Mouse (Mus musculus) lung, embryonic 15.5 days (tissue): ENCODE results near the gene Pacrg. TPM values are rescaled to one million over a fixed set of nuclear protein-coding genes. Genes with fewer than 3 reads are reported as not detected.

Source experiments
- ATAC-seq: fragments of 200-750 bp; cut with Nextera tagmentation; 2 replicates; pipeline ENCODE4 v1.8.0; 2017; ENCODE audit warnings: moderate number of reproducible peaks, borderline replicate concordance; ENCODE audit not compliant: low FRiP score, low TSS enrichment; ENCODE audit errors: extremely low read depth
- H3K27ac ChIP-seq: fragments of 300-500 bp; sonication (generic); 2 replicates; pipeline ENCODE4 v1.5.1; 2015; ENCODE audit warnings: moderate library complexity, mild to moderate bottlenecking, inconsistent platforms
- H3K27me3 ChIP-seq: fragments of 300-500 bp; sonication (generic); 2 replicates; pipeline ENCODE4 v1.6.1; 2015; ENCODE audit warnings: inconsistent platforms
- H3K36me3 ChIP-seq: fragments of 300-500 bp; sonication (generic); 2 replicates; pipeline ENCODE4 v1.6.1; 2015; ENCODE audit warnings: inconsistent platforms
- H3K4me1 ChIP-seq: fragments of 300-500 bp; sonication (generic); 2 replicates; pipeline ENCODE4 v1.6.1; 2015; ENCODE audit warnings: inconsistent platforms
- H3K4me2 ChIP-seq: fragments of 300-500 bp; sonication (generic); 2 replicates; pipeline ENCODE4 v1.6.1; 2015; ENCODE audit warnings: inconsistent platforms, mild to moderate bottlenecking, moderate library complexity
- H3K4me3 ChIP-seq: fragments of 300-500 bp; sonication (generic); 2 replicates; pipeline ENCODE4 v1.5.1; 2015; ENCODE audit warnings: mild to moderate bottlenecking, inconsistent platforms
- H3K9ac ChIP-seq: fragments of 300-500 bp; sonication (generic); 2 replicates; pipeline ENCODE4 v1.6.1; 2015; ENCODE audit warnings: inconsistent platforms
- H3K9me3 ChIP-seq: fragments of 300-500 bp; sonication (generic); 2 replicates; pipeline ENCODE4 v1.6.1; 2016; ENCODE audit warnings: inconsistent platforms
- WGBS: fragments of 180-500 bp; shearing (Covaris S2); methylation state at CpG from one replicate; pipeline ENCODE4 v1.1.7; 2015; 5-methylcytosine and 5-hydroxymethylcytosine counted together
- polyA plus RNA-seq: library from polyadenylated mRNA; unstranded; fragments of >200 nt; fragmentation: Nextera tagmentation; extraction: Ambion mirVana; gene quantifications from 2 replicates; pipeline ENCODE4 v1.2.1, GENCODE M21; 2015

Pacrg gene
- polyA plus RNA-seq, 1 experiment from 2014 or later = 2.7 TPM

DNA sequence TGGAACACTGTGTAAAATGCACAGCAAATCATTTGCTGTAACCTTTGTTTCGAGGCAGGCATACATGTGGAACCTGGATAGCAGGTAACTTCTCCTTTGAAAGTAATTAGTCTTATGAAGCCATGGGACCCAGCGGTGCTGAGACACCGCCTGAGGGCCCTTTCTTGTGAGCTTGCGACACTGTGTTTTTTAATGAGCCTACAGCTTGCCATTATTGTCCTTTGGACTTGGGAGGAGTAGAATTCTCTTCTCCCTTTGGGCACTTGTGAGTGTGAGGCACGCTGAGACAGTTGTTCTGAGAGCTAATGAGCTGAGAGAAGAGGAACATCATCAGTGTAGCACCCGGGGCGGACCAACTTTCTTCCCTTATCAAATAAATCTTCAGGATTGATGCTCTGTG is 363.3 kb downstream of the Pacrg start:
- H3K4me3 ChIP-seq = no peak overlapping the region
- H3K27me3 ChIP-seq = no peaks in the 10 kb centered on the region
- no peak overlapping the region for H3K27ac ChIP-seq
- no peaks in the 10 kb centered on the region for H3K36me3 ChIP-seq
- H3K9me3 ChIP-seq = no peaks in the 10 kb centered on the region
- H3K4me1 ChIP-seq = peaks cover 12% of the 10 kb centered on the region
- H3K9ac ChIP-seq = no peak overlapping the region
- WGBS = 75% methylated on average over 7 of the region's 7 CpGs
- no peak overlapping the region for H3K4me2 ChIP-seq
- no peak for ATAC-seq

DNA sequence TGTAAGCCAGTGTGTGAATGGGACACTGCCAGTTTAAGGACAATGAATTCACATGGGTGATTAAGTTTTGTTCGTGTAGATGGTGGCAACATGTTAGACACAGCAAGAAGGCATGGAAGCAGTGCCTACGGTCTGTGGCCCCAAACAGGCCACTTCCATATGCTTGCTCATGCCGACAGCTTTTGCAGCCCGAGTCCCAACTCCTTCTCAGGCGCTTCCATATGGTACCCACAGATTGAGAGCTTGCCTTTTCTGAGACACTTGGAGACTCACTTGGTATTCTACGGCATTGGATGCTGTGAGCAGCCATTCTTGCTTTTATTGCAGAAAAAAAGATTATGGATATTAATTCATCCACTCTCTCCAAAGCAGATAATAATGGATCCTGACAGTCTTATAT is 365.1 kb downstream of the Pacrg start:
- Histone ChIP-seq H3K9ac (no peak overlapping the region), H3K27ac (no peak overlapping the region), H3K4me3 (no peak overlapping the region), H3K9me3 (no peaks in the 10 kb centered on the region), H3K36me3 (no peaks in the 10 kb centered on the region), H3K27me3 (no peaks in the 10 kb centered on the region), H3K4me2 (no peak overlapping the region), H3K4me1 (peaks cover 12% of the 10 kb centered on the region)
- no peak for ATAC-seq
- whole genome bisulfite sequencing = 88% methylated on average over 6 of the region's 6 CpGs

DNA sequence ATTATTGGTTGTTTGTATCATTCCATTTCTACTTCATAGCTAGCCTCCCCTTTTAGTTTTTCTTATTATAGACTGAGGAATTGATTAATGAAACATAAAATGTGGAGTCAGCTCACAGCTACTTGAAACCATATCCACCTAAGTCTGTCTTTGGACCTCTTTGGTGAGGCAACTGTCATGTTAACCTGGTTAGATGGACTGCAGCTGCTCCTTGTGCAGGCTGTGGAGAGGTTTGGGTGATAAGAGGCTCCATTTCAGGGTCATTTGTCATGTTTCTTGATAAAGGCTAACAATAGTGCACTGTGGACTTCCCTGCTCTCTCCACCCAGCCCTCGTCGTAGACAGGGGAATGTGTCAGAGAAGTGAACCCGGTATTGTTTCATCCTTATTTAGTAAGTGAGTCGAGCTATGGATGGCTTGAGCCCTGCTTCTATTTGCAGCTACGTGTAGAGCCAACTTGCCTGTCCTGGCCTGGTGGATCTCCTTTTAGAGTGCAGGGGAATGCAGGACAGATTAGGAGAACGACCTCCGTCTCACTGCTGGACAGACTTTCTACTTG is 366.2 kb downstream of the Pacrg start:
- no peak overlapping the region for H3K4me2 ChIP-seq
- ATAC-seq = no peak
- no peak overlapping the region for H3K27ac ChIP-seq
- H3K4me3 ChIP-seq = no peak overlapping the region
- no peak overlapping the region for H3K9ac ChIP-seq
- no peaks in the 10 kb centered on the region for H3K36me3 ChIP-seq
- no peaks in the 10 kb centered on the region for H3K27me3 ChIP-seq
- H3K9me3 ChIP-seq = no peaks in the 10 kb centered on the region
- H3K4me1 ChIP-seq = peaks cover 10% of the 10 kb centered on the region
- WGBS = 18% methylated on average over 7 of the region's 7 CpGs

DNA sequence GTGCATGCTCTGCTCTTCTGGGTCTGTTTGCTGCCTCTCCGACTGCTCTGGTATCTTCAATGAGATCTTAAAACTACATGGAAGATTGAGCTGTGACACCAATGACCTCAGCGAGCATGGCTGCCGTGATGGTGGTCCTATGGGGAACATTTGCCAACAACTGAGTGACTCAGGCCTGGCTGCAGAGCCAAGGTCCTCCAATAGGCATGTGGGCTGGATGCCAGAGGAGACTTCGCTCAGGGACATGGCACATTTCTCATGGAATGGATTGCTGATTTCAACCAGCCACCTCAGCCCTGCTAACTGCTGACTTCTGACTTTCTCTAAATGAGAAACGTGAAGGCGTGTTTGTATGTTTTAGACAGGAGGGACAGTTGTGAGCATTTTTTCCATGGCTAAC is 366.9 kb downstream of the Pacrg start:
- 42% methylated on average over 6 of the region's 6 CpGs for WGBS
- H3K27me3 ChIP-seq = no peaks in the 10 kb centered on the region
- H3K9me3 ChIP-seq = no peaks in the 10 kb centered on the region
- H3K36me3 ChIP-seq = no peaks in the 10 kb centered on the region
- no peak overlapping the region for H3K9ac ChIP-seq
- H3K27ac ChIP-seq = no peak overlapping the region
- peaks cover 3% of the 10 kb centered on the region for H3K4me1 ChIP-seq
- no peak overlapping the region for H3K4me3 ChIP-seq
- no peak for ATAC-seq
- no peak overlapping the region for H3K4me2 ChIP-seq

DNA sequence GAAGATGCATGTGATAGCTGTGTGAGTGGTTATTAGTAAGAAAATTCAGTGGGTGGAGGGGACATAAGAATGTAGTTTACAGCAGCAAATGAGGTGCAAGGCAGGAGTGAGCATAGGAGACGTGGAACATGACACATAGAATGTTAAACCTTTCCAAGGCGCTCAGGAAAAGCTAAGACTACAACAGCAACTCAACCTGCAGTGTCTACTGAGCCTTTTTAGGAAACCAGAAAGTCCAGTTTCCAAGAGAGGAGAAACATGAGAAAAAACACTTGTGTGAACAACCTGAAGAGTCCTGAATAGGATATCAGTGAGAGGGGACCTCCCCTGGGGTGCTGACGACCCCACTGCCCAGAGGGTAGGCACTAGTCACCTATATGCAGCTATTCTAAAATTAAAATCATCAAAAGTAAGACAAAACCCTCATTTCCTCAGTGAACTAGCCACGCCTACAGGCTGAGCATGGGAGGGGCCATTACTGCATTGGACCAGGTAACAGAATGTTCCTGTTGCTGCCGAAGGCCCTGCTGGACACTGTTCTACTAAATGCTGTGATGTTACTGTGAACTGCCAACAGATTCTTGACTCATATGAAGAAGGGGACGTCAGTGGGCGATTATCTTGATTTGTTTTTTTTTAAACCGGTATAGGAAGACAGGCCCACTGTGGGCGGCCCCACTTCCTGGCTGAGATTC is 370.1 kb downstream of the Pacrg start:
- Histone ChIP-seq H3K27me3 (no peaks in the 10 kb centered on the region), H3K9me3 (no peaks in the 10 kb centered on the region), H3K4me2 (no peak overlapping the region), H3K4me1 (peaks cover 7% of the 10 kb centered on the region; the same call in 1 of the 2 replicates), H3K27ac (peak overlapping the region; percentile 49; the same call in 1 of the 2 replicates), H3K36me3 (no peaks in the 10 kb centered on the region), H3K4me3 (no peak overlapping the region), H3K9ac (no peak overlapping the region)
- ATAC-seq = 0 out of 2 replicates have a peak, but pooled peaks have one; percentile 55
- 61% methylated on average over 9 of the region's 9 CpGs for WGBS

DNA sequence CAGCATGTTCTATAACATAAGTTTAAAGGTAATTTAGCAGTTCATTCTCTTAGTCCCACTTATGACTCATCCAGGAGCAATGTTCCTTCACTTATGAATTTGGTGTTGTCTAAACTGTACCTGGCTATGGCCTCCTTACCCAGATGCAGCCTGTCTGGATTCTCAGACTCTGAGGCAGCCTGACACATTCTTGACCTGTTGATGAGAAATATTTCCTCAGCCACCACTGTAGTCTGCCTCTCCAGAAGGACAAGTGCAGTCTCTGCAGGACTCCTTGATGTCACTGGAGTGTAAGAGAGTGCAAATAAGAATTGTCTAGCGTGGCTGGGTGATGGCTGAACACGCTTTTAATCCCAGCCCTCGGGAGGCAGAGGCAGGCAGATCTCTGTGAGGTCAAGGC is 373.0 kb downstream of the Pacrg start:
- H3K4me3 ChIP-seq = no peak overlapping the region
- H3K27me3 ChIP-seq = no peaks in the 10 kb centered on the region
- no peaks in the 10 kb centered on the region for H3K36me3 ChIP-seq
- H3K4me2 ChIP-seq = no peak overlapping the region
- H3K9me3 ChIP-seq = no peaks in the 10 kb centered on the region
- ATAC-seq = no peak
- 78% methylated on average over 3 of the region's 3 CpGs for WGBS
- H3K27ac ChIP-seq = no peak overlapping the region
- H3K4me1 ChIP-seq = peaks cover 18% of the 10 kb centered on the region
- no peak overlapping the region for H3K9ac ChIP-seq

DNA sequence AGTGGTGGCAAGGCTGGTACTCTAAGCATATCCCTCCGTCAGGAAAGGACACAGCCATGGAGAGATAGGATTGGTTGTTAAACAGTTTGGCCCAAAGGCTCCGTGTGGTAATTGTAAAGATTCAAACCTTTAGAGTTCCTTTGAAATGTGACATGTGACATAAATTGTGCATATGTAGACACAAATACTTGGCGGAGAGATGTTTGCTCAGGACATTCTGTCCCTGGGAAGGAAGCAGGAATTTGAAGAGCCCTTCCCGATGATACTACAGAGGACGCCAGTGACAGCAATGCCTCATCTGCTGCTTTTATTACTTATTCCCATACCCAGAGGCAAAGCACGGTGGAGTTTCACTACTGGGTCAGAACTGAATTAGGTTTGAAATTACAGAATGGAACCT is 374.6 kb downstream of the Pacrg start:
- Histone ChIP-seq H3K4me2 (no peak overlapping the region), H3K27me3 (no peaks in the 10 kb centered on the region), H3K4me1 (peaks cover 18% of the 10 kb centered on the region), H3K4me3 (no peak overlapping the region), H3K36me3 (no peaks in the 10 kb centered on the region), H3K9ac (no peak overlapping the region), H3K9me3 (no peaks in the 10 kb centered on the region), H3K27ac (peak overlapping the region; percentile 78)
- ATAC-seq = no peak
- WGBS = 47% methylated on average over 6 of the region's 6 CpGs

DNA sequence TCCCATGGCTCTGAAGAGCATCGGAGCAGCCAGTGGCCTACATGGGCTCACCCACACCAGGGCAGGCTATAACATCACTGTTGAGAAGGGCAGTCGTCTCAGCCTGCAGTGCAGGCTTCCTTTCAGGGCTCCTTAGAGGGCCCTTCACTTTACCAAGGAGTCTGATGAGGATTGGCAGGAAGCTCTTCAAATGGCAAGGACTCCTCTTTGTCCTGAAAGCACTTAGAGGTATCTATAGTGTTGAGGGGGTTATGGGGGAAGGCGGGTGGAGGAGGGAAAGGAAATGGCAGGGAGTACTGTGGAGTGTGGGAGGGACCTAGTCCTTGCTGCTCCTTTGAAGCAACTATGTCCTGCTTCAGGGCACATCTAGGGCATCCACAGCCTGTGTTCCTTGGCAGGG is 375.4 kb downstream of the Pacrg start:
- Histone ChIP-seq H3K27me3 (no peaks in the 10 kb centered on the region), H3K36me3 (no peaks in the 10 kb centered on the region), H3K4me1 (peaks cover 18% of the 10 kb centered on the region), H3K4me2 (no peak overlapping the region), H3K4me3 (no peak overlapping the region), H3K9ac (no peak overlapping the region), H3K27ac (peak overlapping the region; percentile 78), H3K9me3 (no peaks in the 10 kb centered on the region)
- 55% methylated on average over 3 of the region's 3 CpGs for WGBS
- ATAC-seq = peak; percentile 71

DNA sequence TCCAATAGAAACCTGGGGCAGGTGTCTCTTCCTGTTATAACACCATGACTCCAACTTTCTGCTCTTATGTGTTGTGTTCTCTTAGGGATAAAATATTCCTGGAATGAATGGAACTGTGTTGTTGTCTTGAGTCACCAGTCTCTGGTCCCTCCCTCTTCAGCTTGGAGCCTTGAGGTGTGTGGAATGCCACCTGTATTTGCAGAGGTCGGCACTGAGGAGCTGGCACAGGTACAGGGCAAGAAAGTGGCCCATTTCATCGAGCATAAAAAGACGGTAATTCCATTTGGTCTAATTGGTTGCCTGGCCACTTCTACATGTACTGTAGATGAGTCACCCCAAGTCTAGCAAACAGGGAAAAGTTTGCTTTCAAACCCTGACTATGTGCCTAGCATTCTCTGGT is 376.5 kb downstream of the Pacrg start:
- H3K9ac ChIP-seq = no peak overlapping the region

DNA sequence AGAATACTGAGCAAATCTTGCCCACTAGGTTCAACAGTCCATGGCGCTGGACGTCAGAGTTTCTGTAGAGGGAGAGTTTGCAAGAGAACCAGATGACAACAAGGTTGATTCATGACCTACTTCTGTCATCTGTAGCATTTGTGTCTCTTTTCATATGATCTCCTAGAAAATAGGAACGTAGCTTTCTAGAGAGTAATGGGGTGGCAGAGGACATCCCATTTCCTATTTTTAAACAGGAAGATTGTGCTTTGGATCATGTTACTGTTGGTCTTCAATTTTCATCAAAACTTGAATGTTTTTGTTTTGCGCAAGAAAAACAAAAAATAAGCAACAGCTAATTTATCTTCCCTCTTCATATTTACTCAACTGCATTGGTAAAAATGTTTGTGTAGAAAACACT is 379.2 kb downstream of the Pacrg start:
- Histone ChIP-seq H3K36me3 (no peaks in the 10 kb centered on the region), H3K4me1 (peaks cover 18% of the 10 kb centered on the region), H3K27me3 (no peaks in the 10 kb centered on the region), H3K9me3 (no peaks in the 10 kb centered on the region), H3K9ac (no peak overlapping the region), H3K4me3 (no peak overlapping the region), H3K27ac (no peak overlapping the region), H3K4me2 (no peak overlapping the region)
- 50% methylated on average over 4 of the region's 4 CpGs for WGBS
- no peak; the same call in 1 of the 2 replicates for ATAC-seq

More for the DNA sequence above, 376.5 kb downstream of the Pacrg start:
- WGBS = 61% methylated on average over 3 of the region's 3 CpGs
- H3K27me3 ChIP-seq = no peaks in the 10 kb centered on the region
- H3K4me2 ChIP-seq = no peak overlapping the region
- ATAC-seq = peak; percentile 79
- no peak overlapping the region for H3K4me3 ChIP-seq
- H3K4me1 ChIP-seq = peaks cover 18% of the 10 kb centered on the region
- H3K27ac ChIP-seq = peak overlapping the region; percentile 76
- H3K36me3 ChIP-seq = no peaks in the 10 kb centered on the region
- no peaks in the 10 kb centered on the region for H3K9me3 ChIP-seq

DNA sequence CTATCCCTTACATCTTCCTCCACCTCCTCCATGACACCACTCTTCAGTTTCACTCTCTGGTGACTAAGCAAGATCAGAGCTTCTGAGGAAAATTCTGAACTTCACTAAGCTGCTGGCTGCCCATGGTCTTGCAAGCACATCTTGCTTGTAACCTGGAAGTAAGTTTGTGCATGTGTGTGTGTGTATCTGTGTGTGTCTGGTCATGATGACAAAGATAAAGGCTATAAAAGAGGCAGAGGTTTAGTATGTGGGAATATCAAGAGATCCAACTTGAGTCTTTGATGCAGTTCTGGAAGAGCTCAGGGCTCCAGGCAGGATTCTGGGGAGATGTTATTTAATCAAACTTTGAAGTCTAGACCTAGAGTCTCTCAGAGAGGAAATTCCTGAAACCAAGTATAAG is 381.4 kb downstream of the Pacrg start:
- H3K27me3 ChIP-seq = no peaks in the 10 kb centered on the region
- no peak overlapping the region for H3K9ac ChIP-seq
- no peak overlapping the region for H3K4me3 ChIP-seq
- H3K9me3 ChIP-seq = no peaks in the 10 kb centered on the region
- no peak overlapping the region for H3K27ac ChIP-seq
- ATAC-seq = no peak
- peaks cover 6% of the 10 kb centered on the region; the same call in 1 of the 2 replicates for H3K4me1 ChIP-seq
- no peaks in the 10 kb centered on the region for H3K36me3 ChIP-seq
- no peak overlapping the region for H3K4me2 ChIP-seq

DNA sequence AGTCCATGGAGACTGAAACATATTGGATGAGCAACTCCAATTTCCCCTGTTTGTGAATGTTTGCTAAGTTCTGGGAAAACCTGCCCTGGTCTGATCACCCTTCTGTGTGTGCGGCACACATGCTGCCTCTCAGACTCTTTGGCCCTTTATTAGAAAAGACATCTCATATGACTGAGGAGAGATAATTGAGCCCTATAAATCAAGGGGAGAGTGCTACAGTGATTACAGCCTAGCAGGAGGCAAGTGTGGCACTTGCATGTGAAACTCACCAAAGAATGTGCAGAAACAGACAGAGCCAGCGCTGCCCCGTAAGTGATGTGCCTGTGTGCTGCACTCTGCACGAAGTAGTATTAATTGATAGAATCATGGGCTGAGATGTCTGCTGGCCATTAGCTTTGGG is 383.7 kb downstream of the Pacrg start:
- Histone ChIP-seq H3K9ac (no peak overlapping the region), H3K36me3 (no peaks in the 10 kb centered on the region), H3K4me2 (no peak overlapping the region), H3K27me3 (no peaks in the 10 kb centered on the region), H3K9me3 (no peaks in the 10 kb centered on the region), H3K27ac (no peak overlapping the region), H3K4me1 (no peaks in the 10 kb centered on the region), H3K4me3 (no peak overlapping the region)
- ATAC-seq = no peak
- WGBS = 85% methylated on average over 4 of the region's 4 CpGs
